Mouse (Mus musculus) CD4-positive, CD25-positive, alpha-beta regulatory T cell, adult 2 months (primary cell): ENCODE measurements around the gene Prmt7.
"Not testable (repeated sequence)": the region's sequence is repeated elsewhere in the genome, so short reads cannot be mapped to it uniquely, and the experiment has no call there.

Experiments
- DNase-seq: peaks from one replicate; pipeline ENCODE4 v3.0.0-alpha.2; 2012; ENCODE audit warnings: low read depth, low spot score

Prmt7 gene

GRCm38 (mm10) chr8:106210821-106211345 lies at the start of gene Prmt7, which contains the start of gene Slc7a6os:
TSS of gene Prmt7 (plus strand) at chr8:106210936.
TSS of gene Slc7a6os (minus strand) at chr8:106210935.
- peak; percentile 94 for DNase-seq

GRCm38 (mm10) chr8:106163251-106163650 lies 47.5 kb upstream of the Prmt7 start:
- DNase-seq = no peak

- DNase-seq = peak; percentile 83
Observed at GRCm38 (mm10) chr8:106165460-106165859, 45.3 kb upstream of the Prmt7 start.

- peak; percentile 95 for DNase-seq
Observed at GRCm38 (mm10) chr8:106168356-106169016, 42.2 kb upstream of the Prmt7 start, which contains the start of gene Slc7a6. TSS of gene Slc7a6 (plus strand) at chr8:106168857.

GRCm38 (mm10) chr8:106169017-106169933 lies 41.5 kb upstream of the Prmt7 start:
- no peak for DNase-seq

GRCm38 (mm10) chr8:106169934-106170480 lies 40.7 kb upstream of the Prmt7 start:
- DNase-seq = peak; percentile 26

- DNase-seq = no peak
Observed at GRCm38 (mm10) chr8:106173566-106173965, 37.2 kb upstream of the Prmt7 start.

- DNase-seq = no peak
Observed at GRCm38 (mm10) chr8:106176891-106177290, 33.8 kb upstream of the Prmt7 start.

GRCm38 (mm10) chr8:106177594-106177993 lies 33.1 kb upstream of the Prmt7 start:
- DNase-seq = no peak

- no peak for DNase-seq
Observed at GRCm38 (mm10) chr8:106178428-106178827, 32.3 kb upstream of the Prmt7 start.

GRCm38 (mm10) chr8:106185628-106186270 lies 25.0 kb upstream of the Prmt7 start:
- DNase-seq = no peak

- DNase-seq = no peak
Observed at GRCm38 (mm10) chr8:106186394-106186793, 24.3 kb upstream of the Prmt7 start.

GRCm38 (mm10) chr8:106189162-106189561 lies 21.6 kb upstream of the Prmt7 start:
- no peak for DNase-seq

GRCm38 (mm10) chr8:106191639-106192038 lies 19.1 kb upstream of the Prmt7 start:
- DNase-seq = no peak

- DNase-seq = no peak
Observed at GRCm38 (mm10) chr8:106193162-106193561, 17.6 kb upstream of the Prmt7 start.

- no peak for DNase-seq
Observed at GRCm38 (mm10) chr8:106194062-106194461, 16.7 kb upstream of the Prmt7 start.

- DNase-seq = peak; percentile 66
Observed at GRCm38 (mm10) chr8:106198741-106199140, 12.0 kb upstream of the Prmt7 start.

GRCm38 (mm10) chr8:106199596-106199995 lies 11.1 kb upstream of the Prmt7 start:
- not testable (repeated sequence) for DNase-seq

- peak; percentile 40 for DNase-seq
Observed at GRCm38 (mm10) chr8:106210035-106210731, 553 bp upstream of the Prmt7 start.

GRCm38 (mm10) chr8:106211421-106211820 lies 685 bp downstream of the Prmt7 start:
- DNase-seq = no peak

- no peak for DNase-seq
Observed at GRCm38 (mm10) chr8:106213959-106214358, 3.2 kb downstream of the Prmt7 start.
